Mouse (Mus musculus) kidney, adult 2 months (tissue): ENCODE data around the gene Exoc6b.

Experiments used
- CTCF ChIP-seq: fragments of 200-500 bp; conservative IDR thresholded peaks from 2 replicates; pipeline ENCODE4 v1.5.1; 2011; ENCODE audit warnings: low read depth, mild to moderate bottlenecking, control low read depth, low read length, moderate library complexity, mixed read lengths; ENCODE audit not compliant: insufficient read depth, insufficient read length
- POLR2A ChIP-seq: fragments of 200-500 bp; IDR thresholded peaks from one replicate; pipeline ENCODE4 v1.6.1; 2011; ENCODE audit warnings: low read depth, low read length, control low read depth

DNA sequence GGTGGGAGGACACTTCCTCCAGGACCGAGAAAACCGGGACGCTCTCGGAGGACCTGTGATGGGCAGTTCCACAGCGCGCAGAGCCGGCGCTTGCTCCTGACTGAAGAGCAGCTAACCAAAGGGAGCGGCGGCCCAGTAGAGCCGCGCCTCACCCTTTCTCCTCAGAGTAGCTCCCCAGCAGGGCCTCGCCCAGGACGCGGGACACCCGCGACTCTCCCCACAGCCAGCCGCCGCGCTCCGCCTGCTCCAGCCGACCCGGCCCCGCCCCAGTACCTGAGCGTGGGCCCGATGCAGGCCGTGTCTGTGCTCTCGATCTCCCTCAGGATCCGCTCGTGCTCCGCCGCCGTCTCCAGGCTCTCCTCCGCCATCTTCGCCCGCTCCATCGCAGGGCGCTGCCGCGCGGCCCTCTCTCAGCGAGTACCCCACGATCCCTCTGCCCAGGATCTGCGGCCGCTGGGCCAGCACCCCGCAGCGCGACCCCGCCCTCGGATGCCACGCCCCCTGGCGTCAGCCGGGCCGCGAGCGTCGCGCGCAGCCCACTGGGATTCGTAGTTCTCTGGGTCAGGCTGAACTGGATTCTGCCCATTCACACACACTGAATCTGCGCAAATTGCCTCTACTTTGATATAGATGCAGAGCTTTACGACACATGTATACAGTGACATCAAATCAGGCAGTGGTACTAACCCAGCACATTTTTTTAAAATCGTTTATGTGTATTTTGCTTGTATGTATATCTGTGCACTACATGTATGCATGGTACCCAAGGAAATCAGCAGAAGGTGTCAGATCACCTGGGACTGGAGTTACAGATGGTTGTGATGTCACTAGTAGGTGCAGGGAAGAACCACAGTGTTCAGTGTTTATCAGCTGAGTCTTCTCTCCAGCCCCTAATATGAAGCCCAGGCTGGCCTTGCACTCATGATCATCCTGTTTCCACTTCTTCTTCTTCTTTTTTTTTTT is at the start of gene Exoc6b:
- no peak for TF ChIP-seq CTCF
- TF ChIP-seq POLR2A = peak; percentile 60
